8 mouse cellular contexts compared by ENCODE assay signal in the genomic region with DNA sequence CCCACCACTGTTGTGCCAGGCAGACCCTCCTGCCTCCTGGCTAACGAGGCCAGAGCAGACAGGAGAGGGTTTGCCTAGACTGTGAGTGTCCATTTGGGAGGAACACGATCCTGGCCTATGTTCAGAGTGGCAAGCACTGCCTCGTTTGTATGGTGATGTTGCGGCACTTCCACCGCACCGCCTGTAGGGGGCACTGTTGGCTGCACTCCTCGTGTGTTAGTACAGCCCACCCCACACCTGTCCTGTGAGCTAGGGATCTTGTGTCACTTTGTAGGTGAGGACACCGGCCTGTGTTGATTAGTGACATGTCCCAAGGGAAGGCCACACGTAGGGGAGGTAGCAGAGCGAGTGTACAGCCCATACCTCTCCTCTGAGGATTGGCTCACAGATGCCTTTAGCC. TPM values are rescaled to one million over a fixed set of nuclear protein-coding genes. Genes with fewer than 3 reads are reported as not detected.
DNase-seq lines count a peak whose midpoint lies in the region; ATAC-seq and TF ChIP-seq lines count a peak whose summit lies in the region.
"Had no signal": no experiment of that assay in that cellular context is flagged by ENCODE, and none has a peak within 500 bp of the region (broad histone marks: within the 10 kb centered on the region; RNA-seq: fewer than 3 reads in every experiment).

No protein-coding gene starts in this region.

- H3K36me3 ChIP-seq in hindbrain, embryonic 11.5 days (ENCODE audit: control insufficient read depth, insufficient read depth, low read length), result peaks cover 4% of the 10 kb centered on the region; the same call in 1 of the 2 replicates
- peaks cover 80% of the 10 kb centered on the region for H3K36me3 ChIP-seq in hindbrain, embryonic 12.5 days
- H3K36me3 ChIP-seq in testis, adult 2 months (ENCODE audit: control insufficient read depth, insufficient read depth, low read length), result peaks cover 4% of the 10 kb centered on the region; the same call in 1 of the 2 replicates
- H3K36me3 ChIP-seq in hindbrain, postnatal 0 days (ENCODE audit: insufficient read depth, low read length), result peaks cover 55% of the 10 kb centered on the region

- 64% methylated on average over 10 of the region's 10 CpGs for WGBS in hindbrain, embryonic 11.5 days
- 60% methylated on average over 10 of the region's 10 CpGs for WGBS in hindbrain, embryonic 12.5 days
- WGBS in hindbrain, postnatal 0 days, result 58% methylated on average over 10 of the region's 10 CpGs

- no peaks in the 10 kb centered on the region for H3K4me1 ChIP-seq in hindbrain, embryonic 11.5 days (replicated peaks; ENCODE audit: control insufficient read depth, insufficient read depth, low read length)
- no peaks in the 10 kb centered on the region for H3K4me1 ChIP-seq in hindbrain, embryonic 12.5 days
- H3K4me1 ChIP-seq in testis, adult 2 months (ENCODE audit: control insufficient read depth, insufficient read depth, low read length), result no peaks in the 10 kb centered on the region
- H3K4me1 ChIP-seq in hindbrain, postnatal 0 days (ENCODE audit: insufficient read depth, low read length), result no peaks in the 10 kb centered on the region
- H3K4me1 ChIP-seq: heart, embryonic 13.5 days had no signal

- DNase-seq in hindbrain, embryonic 11.5 days (ENCODE audit: low spot score), result peak; percentile 58
- DNase-seq in testis, postnatal 14 days (ENCODE audit: low spot score), result no peak
- peak; percentile 48 for DNase-seq in hindbrain, postnatal 0 days (ENCODE audit: low spot score)
- DNase-seq in urinary bladder, postnatal 4 days (ENCODE audit: low spot score in 2 of 2), result no peak
- no peak for DNase-seq in heart, adult 11 months

- no peak for TF ChIP-seq POLR2A in testis, adult 2 months (IDR thresholded peaks at IDR 0.05; ENCODE audit: control insufficient read depth, low read depth, low read length)

- no peak overlapping the region for H3K9ac ChIP-seq in hindbrain, embryonic 11.5 days (ENCODE audit: low read depth, low read length)
- no peak overlapping the region for H3K9ac ChIP-seq in hindbrain, embryonic 12.5 days
- no peak overlapping the region for H3K9ac ChIP-seq in hindbrain, postnatal 0 days (replicated peaks; ENCODE audit: low read length)
- H3K9ac ChIP-seq: heart, embryonic 13.5 days had no signal

- ATAC-seq in hindbrain, embryonic 11.5 days (ENCODE audit: low FRiP score), result no peak
- ATAC-seq in hindbrain, embryonic 12.5 days (ENCODE audit: low FRiP score), result no peak
- no peak for ATAC-seq in hindbrain, postnatal 0 days

- no peak overlapping the region for H3K27ac ChIP-seq in hindbrain, embryonic 11.5 days (ENCODE audit: low read depth, low read length)
- H3K27ac ChIP-seq in hindbrain, embryonic 12.5 days, result no peak overlapping the region
- no peak overlapping the region for H3K27ac ChIP-seq in testis, adult 2 months (ENCODE audit: control insufficient read depth, insufficient read depth, low read depth, low read length)
- no peak overlapping the region for H3K27ac ChIP-seq in hindbrain, postnatal 0 days
- H3K27ac ChIP-seq: heart, embryonic 13.5 days had no signal

- peak; percentile 93; the same call in 1 of the 2 replicates for TF ChIP-seq CTCF in testis, adult 2 months (IDR thresholded peaks at IDR 0.05; ENCODE audit: control insufficient read depth, insufficient read depth, insufficient replicate concordance, low read depth, low read length)
- TF ChIP-seq CTCF in hindbrain, postnatal 0 days (IDR thresholded peaks at IDR 0.05; ENCODE audit: low read depth), result peak; percentile 87

- no peak overlapping the region for H3K4me3 ChIP-seq in hindbrain, embryonic 11.5 days (ENCODE audit: low read depth, low read length)
- no peak overlapping the region for H3K4me3 ChIP-seq in hindbrain, embryonic 12.5 days
- no peak overlapping the region for H3K4me3 ChIP-seq in testis, adult 2 months (ENCODE audit: control insufficient read depth, low read depth, low read length)
- no peak overlapping the region for H3K4me3 ChIP-seq in hindbrain, postnatal 0 days (ENCODE audit: low read length)
- H3K4me3 ChIP-seq: heart, embryonic 13.5 days had no signal

- H3K4me2 ChIP-seq in hindbrain, embryonic 11.5 days (replicated peaks; ENCODE audit: low read depth, low read length), result no peak overlapping the region
- no peak overlapping the region for H3K4me2 ChIP-seq in hindbrain, embryonic 12.5 days (replicated peaks)
- H3K4me2 ChIP-seq in hindbrain, postnatal 0 days (ENCODE audit: low read depth, low read length), result no peak overlapping the region
- H3K4me2 ChIP-seq: heart, embryonic 13.5 days had no signal

- H3K9me3 ChIP-seq in hindbrain, embryonic 11.5 days (ENCODE audit: control insufficient read depth, low read length), result no peaks in the 10 kb centered on the region
- no peaks in the 10 kb centered on the region for H3K9me3 ChIP-seq in hindbrain, embryonic 12.5 days (replicated peaks)
- no peaks in the 10 kb centered on the region for H3K9me3 ChIP-seq in hindbrain, postnatal 0 days (ENCODE audit: low read length)
- H3K9me3 ChIP-seq: heart, embryonic 13.5 days had no signal

- no peaks in the 10 kb centered on the region for H3K27me3 ChIP-seq in hindbrain, embryonic 11.5 days (ENCODE audit: control insufficient read depth, insufficient read depth, low read length)
- H3K27me3 ChIP-seq in hindbrain, embryonic 12.5 days, result no peaks in the 10 kb centered on the region
- H3K27me3 ChIP-seq in testis, adult 2 months (ENCODE audit: control insufficient read depth, insufficient read depth, low read length), result no peaks in the 10 kb centered on the region
- H3K27me3 ChIP-seq in hindbrain, postnatal 0 days (ENCODE audit: insufficient read depth, low read length), result no peaks in the 10 kb centered on the region
- H3K27me3 ChIP-seq: heart, embryonic 13.5 days had no signal

RNA-seq across cellular contexts. Expression of a gene that starts 11.4 kb away (rescaled TPM):
- 23.0 and 28.7 TPM in 2 replicates for polyA plus RNA-seq in hindbrain, embryonic 11.5 days (2014; fragmentation: Nextera tagmentation; extraction: Ambion mirVana)
- 26.3 and 28.2 TPM in 2 replicates for polyA plus RNA-seq in hindbrain, embryonic 12.5 days (2016; fragmentation: Nextera tagmentation; extraction: Ambion mirVana)
- 11.8 and 12.2 TPM in 2 replicates for polyA plus RNA-seq in testis, adult 2 months (2012; rRNA removed)
- 33.4 and 33.8 TPM in 2 replicates for total RNA-seq in hindbrain, postnatal 0 days (2014; rRNA removed)
- polyA plus RNA-seq in hindbrain, postnatal 0 days (2015; fragmentation: Nextera tagmentation; extraction: Ambion mirVana), result 15.5 and 17.2 TPM in 2 replicates

Comparison
In these comparisons a context has a peak if more than half of its experiments do, and no peak if none do; other contexts are left out.
1. DNase-seq: peak in hindbrain, embryonic 11.5 days (single experiment) and hindbrain, postnatal 0 days (single experiment); none in testis, postnatal 14 days (single experiment), urinary bladder, postnatal 4 days (0 of 2) and heart, adult 11 months (single experiment).